Mouse (Mus musculus): ENCODE results near the gene Tmem100.

Tmem100 gene

GRCm38 (mm10) chr11:90062657-90063056 is 32.5 kb downstream of the Tmem100 start:
- no peak for DNase-seq (ENCODE audit: low read depth)

DNA sequence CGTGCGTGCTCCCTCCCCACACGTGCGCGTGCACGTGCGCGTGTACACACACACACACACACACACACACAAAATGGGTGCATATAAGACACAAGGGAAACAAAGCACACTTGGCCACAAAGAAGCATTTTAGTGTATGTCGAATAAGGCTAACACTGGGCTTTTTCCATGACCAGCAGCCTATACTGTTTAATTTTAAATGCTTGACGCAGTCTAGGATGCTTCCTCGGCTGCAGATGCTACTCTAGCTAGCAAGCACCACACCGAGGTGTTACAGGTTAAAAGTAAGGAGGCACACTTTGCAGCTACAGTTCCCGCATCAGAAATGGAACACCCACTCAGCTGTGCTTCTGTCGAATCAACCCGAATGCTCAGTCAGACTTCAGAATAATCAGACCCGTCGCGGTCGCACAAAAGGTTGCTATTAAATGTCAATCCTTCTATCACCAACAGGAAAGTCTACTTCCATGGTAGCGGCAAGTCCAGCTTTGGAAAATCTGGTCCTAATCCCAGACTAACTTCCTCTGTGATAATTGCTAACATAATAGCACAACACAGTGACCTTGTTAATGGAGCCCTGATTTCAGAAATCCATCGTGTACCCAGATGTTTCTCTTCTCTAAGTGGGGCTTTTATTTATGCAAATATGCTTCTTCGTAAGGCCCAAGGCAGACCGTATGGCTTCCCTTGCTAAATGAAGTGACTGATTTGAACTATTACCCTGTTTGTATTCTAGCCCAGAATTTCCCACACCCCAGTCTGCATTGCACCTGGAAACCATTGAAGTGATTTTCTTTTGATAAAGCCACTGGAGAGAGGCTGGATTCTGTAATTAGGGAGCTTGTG is 36.5 kb downstream of the Tmem100 start:
- no peak for DNase-seq (ENCODE audit: low read depth)

DNA sequence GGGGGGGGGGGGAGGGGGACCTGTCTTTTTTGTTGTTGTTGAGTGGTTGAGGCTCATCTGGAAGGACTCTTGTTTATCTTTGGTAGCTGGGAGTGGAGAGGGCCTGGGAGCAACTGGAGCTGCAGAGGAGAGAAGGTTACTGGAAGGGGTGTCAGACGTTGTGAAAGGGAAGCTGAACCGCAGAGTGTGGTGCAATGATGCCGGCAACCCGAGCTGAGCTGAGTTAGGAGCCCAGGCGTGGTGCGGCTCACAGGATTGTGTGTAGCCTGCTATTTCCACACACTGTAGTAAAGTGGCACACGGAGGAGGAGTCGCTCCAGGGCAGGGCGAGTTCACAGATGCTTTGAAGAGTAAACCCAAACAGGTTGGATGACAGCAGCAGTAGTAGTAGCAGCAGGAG is 41.6 kb downstream of the Tmem100 start:
- no peak for DNase-seq (ENCODE audit: low read depth)

- DNase-seq (ENCODE audit: low read depth), result no peak
Measured at GRCm38 (mm10) chr11:90073201-90073600, 43.1 kb downstream of the Tmem100 start.

GRCm38 (mm10) chr11:90076666-90077065 is 46.5 kb downstream of the Tmem100 start:
- no peak for DNase-seq (ENCODE audit: low read depth)

- no peak for DNase-seq (ENCODE audit: low read depth)
Measured at GRCm38 (mm10) chr11:90080678-90081267, 50.6 kb downstream of the Tmem100 start.

DNA sequence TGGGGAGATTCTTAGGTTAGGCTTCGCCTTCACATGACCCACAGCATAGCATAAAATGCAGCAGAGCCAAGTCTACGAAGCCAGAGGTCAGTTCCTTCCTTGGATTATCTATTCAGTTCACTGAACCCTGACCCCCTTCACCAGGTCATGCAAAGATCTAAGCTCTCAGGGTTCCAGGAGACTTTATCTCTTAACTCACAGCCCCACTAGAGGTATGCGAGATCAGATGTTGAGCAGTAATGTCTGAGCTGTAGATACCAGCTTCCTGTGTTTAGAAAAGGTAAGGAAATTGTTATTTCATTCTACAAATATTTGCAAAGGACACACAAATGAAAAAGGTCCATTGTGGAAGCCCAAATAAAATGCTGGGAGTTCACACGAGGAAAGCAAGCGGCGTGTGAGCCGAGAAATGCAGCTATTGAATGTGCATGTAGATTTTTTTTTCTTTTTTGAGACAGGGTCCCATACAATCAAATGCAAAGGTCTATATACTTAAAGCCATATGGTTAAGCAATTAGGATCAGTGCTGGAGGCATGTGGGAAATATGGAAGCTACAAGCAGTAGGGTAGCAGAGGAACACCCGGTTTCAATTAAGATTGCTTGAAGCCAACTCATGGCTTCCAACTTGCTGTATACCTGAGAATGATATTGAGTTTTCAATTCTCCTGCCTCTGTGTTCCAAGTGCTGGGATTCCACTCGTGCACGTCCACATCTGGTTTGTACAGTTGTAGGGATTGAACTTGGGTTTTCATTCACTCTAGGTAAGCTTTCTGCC is 51.9 kb downstream of the Tmem100 start:
- no peak for DNase-seq (ENCODE audit: low read depth)

GRCm38 (mm10) chr11:90083042-90083441 is 52.9 kb downstream of the Tmem100 start:
- DNase-seq (ENCODE audit: low read depth), result no peak

GRCm38 (mm10) chr11:90084166-90084565 is 54.0 kb downstream of the Tmem100 start:
- no peak for DNase-seq (ENCODE audit: low read depth)
